Mouse (Mus musculus): ENCODE data around the gene 1700019N19Rik. TPM values are rescaled to one million over a fixed set of nuclear protein-coding genes. Genes with fewer than 3 reads are reported as not detected.

1700019N19Rik gene
- total RNA-seq, 2 experiments from 2014 or later, result not detected

DNA sequence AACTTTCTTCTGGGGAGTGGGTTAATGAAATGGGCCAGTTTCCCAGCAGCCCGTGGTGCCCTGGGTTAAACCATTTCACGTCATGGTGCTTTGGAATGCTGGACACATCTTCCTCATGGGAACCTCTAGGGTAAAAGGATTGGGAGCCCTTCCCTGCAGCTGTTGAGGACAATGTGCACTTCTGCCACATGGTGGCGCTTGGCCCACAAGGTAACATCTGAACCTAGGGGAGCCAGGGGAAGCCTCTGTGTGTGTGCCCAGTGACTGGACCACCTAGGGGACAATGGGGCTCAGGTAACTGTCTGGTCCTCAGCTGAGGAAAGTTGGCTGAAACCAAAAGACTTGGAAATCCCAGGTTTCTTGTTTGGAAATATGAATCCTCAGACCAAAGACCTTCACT lies 12.1 kb upstream of the 1700019N19Rik start:
- peak; percentile 77 for DNase-seq

DNA sequence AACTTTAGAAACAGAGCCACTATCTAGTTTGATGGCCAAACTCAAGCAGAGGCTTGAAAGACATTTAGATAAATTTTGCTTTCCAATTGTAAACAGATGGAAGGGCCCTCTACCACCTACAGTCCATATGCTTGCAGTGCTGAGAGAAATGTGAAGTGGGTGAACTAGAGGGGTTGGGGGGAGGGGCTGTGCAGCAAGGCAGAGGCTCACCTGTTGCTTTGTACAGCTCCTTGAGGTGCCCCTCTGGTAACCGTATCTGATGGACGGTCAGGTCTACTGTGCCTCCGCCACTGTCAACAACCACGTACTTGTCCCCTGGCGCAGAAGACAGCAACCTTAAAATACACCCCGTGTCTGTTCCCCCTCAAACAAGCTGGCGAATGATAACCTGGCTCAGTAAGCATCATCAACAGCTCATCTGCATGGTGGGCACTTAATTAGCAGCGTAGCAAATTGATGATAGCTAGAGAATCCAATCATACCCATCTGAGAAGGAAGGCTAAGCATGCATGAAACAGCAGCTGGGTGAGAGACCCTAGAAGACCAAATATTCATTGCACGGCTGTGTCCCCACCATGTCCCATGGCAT lies 11.0 kb upstream of the 1700019N19Rik start:
- DNase-seq, result no peak

DNA sequence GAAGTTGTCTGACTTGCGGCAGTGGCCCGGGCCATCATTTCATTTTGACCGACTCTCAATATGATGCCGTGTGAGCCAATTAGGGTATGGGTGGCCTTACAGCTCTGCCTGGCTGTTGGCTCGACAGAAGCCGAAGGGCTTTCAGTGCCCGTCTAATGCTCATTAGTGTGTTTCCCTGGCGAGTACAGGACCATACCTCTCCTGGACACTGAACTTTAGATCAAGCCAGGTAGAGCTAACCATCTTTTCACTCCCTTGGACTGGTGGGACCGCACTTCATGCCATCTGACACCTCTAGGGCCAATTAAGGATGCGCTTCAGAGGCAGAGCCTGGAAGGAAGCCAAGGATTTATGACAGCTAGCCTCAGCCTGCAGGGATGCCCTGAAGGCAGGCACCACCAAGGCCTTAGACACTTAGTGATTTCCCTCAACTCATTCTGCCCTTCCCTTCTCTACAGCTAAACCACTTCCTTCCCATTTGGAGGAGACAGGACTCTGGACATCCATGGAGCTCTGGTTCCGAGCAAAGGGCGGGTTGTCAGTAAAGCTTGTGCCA lies 931 bp upstream of the 1700019N19Rik start:
- no peak for DNase-seq

DNA sequence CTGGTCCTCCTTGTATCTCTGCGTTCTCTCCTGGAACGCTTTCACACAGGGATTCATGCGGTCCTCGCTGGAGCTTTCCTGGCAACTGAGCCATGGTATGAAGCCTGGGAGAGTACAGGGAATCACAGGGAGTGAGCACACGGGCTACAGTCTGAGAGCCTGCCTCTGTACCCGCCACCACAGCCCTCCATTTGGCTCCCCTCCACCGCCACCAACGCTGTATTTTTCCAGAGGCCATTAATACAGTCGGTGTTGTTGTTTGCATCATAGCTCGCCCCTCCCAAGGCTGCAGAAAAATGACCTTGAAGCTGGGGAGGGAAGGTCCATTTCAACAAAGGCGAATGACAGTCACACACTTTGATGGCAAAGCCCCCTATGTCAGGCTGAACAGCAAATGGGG lies 5.1 kb downstream of the 1700019N19Rik start:
- DNase-seq, result no peak

DNA sequence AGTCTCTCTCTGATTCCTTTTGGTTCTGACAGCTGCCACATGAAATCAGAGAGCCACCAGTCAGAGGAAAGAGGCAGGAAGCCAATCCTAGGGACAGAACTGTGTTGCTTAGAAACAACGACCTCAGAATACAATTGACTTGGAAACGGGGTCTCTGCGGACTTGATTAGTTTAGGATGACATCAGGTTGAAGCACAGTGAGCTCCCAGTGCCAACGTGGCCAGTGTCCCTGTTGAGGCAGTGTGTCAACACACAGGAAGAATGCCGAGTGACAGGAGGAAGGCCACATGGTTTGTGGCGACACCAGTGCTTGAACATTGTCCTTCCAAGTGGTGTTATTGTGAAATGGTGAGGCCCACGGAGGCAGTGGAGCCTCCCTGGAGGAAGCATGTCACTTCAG lies 10.3 kb downstream of the 1700019N19Rik start:
- DNase-seq, result no peak

DNA sequence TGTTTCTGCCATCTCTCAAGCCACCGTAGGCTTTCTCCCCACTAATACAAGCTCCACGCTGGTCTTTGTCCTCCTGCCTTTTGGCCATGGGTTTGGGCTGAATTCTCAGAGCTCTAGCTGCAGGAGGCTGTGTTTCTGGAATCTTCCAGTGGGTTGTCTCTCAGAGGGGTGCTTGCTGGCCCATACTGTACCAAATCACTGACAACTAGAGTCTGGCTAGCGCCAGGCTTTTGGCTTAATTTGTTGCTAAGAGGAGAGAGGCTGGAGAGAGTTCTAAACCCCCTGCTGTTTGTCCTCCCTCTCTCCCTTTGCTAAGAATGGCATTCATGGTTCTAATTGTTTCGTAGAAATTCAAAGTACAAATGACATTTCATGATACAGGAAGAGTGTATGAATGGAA lies 12.7 kb downstream of the 1700019N19Rik start:
- no peak for DNase-seq

DNA sequence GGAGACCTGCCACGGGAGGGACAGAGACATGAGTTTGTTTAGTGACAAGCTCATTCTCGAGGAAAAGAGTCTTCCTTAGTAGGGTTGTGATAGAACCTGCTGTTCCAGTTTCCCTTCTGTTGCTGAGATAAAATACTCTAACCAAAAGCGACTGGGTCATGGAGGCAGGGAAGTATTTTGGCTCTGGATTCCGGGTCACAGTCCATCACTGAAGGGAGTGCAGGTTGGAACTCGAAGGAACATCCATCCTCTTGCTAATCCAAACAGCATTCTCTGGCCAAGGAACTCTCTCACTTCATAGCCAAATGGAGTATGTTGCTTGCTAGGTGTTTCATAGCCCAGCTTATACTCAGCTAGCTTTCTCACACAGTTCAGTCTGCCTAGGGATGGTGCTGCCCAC lies 17.8 kb downstream of the 1700019N19Rik start:
- no peak for DNase-seq

DNA sequence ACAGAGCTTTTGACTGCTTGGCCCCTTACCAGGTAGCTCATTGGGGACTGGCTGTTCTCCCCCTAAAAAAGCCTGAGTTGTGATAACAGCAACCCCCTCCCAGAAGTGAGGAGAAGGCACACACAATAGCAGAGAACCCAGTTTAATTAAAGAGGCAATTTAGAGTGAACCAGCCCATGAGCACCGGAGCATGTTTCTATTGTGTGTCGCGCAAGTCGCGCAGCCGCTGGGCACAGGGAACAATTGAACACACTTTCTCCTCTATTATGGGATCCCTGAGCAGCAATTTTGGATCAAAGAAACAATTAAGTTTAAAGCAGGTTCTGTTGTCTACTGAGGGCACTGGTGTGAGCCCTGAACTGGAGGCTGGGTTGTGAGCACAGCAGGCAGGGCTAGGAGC lies 26.9 kb downstream of the 1700019N19Rik start:
- DNase-seq, result no peak

DNA sequence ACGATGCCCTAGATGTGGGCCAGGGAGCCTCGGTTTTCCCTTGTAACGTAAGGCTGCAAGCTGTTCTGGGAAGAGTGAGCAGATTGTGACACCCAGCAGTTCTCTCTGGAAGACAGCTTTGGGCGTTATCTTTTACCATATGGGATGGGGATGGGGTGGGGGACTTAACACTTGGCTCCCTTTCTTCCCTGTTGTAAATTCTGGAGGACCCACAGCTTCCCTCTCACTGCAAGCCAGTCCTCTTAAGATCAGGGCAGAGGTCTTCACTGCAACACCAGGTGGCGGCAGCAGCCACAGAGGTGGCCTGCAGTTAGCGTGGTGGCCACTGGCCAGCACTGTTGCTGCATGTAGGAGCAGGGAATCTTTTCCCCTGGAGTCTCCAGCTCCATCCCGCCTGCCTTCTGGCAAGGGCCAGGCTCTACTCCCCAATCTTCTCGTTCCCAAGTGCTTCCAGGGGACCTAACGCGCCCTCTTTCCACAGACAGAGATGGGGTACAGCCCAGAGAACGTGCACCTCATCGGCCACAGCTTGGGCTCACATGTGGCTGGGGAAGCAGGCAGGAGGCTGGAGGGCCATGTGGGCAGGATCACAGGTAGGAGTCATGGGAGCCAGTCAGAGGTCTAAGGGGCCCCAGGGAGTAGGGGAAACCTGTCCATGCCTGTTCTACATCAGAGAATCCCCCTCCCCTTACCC lies 31.3 kb downstream of the 1700019N19Rik start:
- peak; percentile 69 for DNase-seq

DNA sequence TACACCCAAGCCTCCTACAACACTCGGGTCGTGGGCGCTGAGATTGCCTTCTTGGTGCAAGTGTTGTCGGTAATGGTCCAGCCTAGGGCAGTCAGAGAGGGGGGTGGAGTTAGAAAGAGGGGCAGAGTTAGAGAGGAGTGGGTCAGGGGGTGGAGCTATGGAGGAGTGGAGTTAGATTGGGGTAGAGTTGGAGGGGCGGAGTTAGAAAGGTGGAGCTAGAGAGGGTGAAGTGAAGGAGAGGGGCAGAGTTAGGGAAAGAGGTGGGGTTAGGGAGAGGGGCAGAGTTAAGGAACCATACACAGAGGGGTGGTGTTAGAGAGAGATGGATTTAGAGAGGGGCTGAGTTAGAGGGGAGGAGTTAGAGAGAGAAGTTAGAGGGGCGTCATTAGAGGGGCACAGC lies 31.9 kb downstream of the 1700019N19Rik start:
- DNase-seq, result no peak

DNA sequence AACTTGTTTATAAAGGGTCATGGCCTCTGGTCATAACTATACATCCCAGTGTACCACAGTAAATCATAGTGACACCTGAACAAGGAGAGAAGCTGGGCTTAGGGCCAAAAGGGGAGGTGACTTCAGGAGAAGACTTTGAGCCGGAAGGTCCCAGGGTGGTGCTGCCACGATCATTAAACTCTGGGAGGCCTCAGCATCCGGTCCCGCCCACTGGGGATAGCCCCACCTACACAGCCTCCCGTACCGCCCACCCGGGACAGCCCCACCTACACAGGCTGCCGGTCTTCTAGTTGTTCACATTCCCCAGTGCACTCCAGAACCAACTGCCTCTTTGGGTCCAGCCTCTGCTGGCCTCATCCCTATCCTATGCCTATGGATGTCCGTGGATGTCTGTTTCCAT lies 34.8 kb downstream of the 1700019N19Rik start, which contains the start of gene Pnliprp2:
Pnliprp2 (plus strand) TSS at position 297 of the 400 bp plus-strand sequence.
- DNase-seq, result no peak

DNA sequence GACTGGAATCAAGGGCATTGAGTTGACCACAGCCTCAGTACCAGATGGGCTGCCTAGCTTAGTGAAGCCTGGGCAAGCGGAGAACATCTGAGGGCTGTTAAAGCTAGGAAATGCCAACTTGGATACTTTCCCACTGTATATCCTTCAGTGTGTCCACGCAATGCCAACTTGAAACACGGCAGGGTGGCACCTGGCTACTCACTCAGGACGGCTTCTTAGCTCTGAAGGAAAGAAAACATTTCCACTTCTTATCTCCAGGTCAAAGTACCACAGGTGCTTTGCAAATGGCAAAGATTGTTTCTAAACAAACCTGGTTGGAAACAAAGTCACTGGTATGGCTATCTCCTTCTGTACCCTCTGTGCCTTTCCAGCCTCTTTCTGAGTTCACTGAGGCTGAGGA lies 35.4 kb downstream of the 1700019N19Rik start:
- DNase-seq, result no peak

DNA sequence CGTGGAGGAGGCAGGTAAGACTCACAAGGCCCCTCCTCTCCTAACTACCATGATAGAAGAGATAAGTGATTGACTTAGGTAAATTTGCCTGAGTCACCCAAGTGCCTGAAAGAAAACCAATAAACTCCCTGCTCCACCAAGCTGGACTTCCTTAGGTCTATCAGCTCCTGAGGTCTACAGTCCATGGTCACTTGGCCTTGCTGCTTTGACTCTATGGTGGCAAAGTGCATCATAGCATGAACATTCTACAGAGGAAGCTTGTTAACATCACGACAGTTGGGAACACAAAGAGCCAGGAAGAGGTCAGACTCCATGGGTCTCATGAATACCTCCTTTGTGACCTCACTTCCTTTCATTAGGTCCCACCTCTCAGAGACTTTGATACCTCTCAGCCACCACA lies 42.8 kb downstream of the 1700019N19Rik start:
- DNase-seq, result no peak

DNA sequence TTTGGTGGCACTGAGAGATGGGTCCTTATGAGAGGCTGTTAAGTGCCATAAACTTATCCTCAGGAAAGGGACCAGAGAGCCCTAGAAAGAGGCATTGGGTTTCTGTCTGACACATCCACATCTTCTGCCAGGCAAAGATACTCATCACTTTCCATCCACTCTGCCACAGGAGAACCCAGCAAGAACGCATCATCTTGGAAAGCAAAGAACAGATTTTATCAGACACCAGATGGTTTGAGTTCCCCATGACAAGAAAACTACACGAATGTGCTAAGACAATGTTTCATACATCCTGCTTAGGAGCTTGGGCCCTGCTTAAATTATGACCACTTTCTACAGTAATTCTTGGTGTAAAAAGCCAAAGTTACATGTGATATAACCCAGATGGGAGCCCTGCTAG lies 43.4 kb downstream of the 1700019N19Rik start:
- DNase-seq, result no peak

DNA sequence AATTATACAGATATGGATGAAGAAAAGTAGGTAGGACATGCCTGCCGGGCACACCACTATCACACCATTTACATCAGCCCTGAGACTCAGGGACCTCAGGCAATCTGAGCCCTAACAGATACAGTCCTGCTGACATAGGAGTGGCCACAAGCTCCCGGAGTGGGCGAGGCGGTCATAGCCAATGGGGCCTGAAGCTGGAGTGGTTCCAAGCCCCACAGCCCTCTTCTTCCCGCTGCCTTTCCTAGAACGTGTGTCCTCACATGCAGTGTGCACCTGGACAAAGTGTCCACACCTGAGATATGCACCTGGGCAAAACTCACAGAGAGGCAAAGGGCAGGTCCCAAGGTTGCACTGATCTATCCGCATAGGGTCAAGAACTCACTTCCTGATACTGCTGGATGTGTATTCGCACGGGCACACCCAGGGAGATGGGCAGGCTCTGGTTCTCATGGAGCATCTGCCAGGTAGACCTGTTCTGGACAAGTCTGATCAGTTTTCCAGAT lies 46.7 kb downstream of the 1700019N19Rik start:
- no peak for DNase-seq

DNA sequence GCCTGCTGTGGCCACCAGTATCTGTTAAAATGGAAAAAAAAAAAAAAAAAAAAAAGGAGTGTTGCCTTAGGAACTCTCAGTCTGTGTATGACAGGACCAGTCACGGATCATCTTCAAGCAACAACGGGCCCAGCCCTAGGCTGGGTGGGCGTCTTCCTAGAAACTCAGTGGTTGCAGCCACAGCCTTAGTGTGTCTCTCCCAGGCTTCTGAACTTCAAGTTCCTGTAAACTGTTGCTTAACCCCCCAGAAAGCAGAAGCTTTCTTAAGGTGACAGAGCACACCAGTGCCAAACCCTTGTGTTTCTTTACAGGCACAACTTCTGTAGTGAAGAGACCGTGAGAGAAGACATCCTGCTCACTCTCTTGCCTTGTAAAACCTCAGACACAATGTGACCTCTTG lies 50.5 kb downstream of the 1700019N19Rik start:
- no peak for DNase-seq

DNA sequence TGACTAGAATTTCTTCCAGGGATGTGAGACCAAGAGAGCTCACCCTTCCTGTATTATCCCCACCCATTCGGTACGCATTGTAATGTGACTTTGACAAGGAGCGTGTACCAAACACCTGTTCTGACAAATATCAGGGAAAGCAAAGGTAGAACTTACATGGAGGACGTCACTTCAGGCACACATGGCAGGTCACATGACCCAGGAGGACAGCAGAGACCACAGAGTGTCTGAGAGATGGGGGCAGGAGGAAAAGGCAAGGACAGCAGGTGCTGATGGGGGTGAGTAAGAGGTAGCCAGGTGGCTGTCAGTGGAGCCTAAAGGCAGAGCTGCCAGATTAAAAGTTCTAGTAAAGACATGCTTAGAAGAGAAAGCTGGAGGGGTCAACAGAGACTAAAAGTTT lies 51.5 kb downstream of the 1700019N19Rik start:
- DNase-seq, result no peak

DNA sequence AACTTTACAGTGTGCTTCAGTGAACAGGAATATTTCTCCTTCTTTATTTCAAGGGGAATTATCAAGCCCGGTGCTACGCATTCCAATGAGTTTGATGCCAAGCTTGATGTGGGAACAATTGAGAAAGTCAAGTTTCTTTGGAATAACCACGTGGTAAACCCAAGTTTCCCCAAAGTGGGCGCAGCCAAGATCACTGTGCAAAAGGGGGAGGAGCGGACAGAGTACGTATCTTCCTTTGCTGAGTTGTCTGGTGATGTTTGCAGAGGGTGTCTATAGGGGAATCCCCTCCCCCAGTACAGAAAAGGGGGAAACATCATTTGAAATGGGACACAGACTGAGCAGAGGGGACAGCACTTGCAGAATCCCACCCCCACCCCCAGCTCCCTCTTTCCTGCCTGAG lies 53.2 kb downstream of the 1700019N19Rik start:
- no peak for DNase-seq

DNA sequence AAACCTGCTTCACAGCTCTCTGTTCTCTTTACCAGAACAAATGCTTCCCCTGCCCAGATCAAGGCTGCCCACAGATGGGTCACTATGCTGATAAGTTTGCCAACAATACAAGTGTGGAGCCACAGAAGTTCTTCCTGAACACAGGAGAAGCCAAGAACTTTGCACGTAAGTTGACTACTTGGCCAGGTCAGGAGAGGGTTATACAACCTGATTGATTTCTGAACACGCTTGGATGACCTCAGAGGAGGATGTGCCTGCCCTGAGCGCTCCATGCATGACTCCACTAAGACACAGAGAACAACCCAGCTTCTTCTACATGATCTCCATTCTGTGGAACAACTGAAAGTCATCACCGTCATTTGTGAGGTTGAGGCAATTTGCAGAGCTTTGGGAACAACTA lies 56.1 kb downstream of the 1700019N19Rik start:
- no peak for DNase-seq

All from gastrocnemius, postnatal 10 days (tissue).